Mouse (Mus musculus) MEL (cell line): ENCODE measurements around the gene Als2cr12.

Source experiments
- CTCF ChIP-seq, 3 experiments: IDR thresholded peaks in 2 of 3; conservative IDR thresholded peaks in 1 of 3; 2 replicates each; pipeline ENCODE4 v1.5.1; 2011 to 2012; ENCODE audit warnings: low read length in 3 of 3, low read depth in 2 of 3, mild to moderate bottlenecking in 2 of 3, improper control_type of control experiment in 1 of 3, inconsistent platforms in 1 of 3, mixed read lengths in 1 of 3, moderate library complexity in 1 of 3; ENCODE audit not compliant: control insufficient read depth in 1 of 3, insufficient read depth in 1 of 3, poor library complexity in 1 of 3, severe bottlenecking in 1 of 3
- ETS1 ChIP-seq: IDR thresholded peaks from 2 replicates; pipeline ENCODE4 v1.6.1; 2012; ENCODE audit warnings: low read depth, mild to moderate bottlenecking, inconsistent platforms, low read length, improper control_type of control experiment, moderate library complexity
- KAT2A ChIP-seq: conservative IDR thresholded peaks from 2 replicates; pipeline ENCODE4 v1.6.1; 2012; ENCODE audit warnings: low read depth, low read length, improper control_type of control experiment, inconsistent platforms
- POLR2A ChIP-seq, 2 experiments: IDR thresholded peaks; 2 replicates each; pipeline ENCODE4 v1.6.1; 2011 to 2012; ENCODE audit warnings: low read length in 2 of 2, mild to moderate bottlenecking in 2 of 2, control low read depth in 1 of 2, improper control_type of control experiment in 1 of 2, low read depth in 1 of 2, moderate library complexity in 1 of 2; ENCODE audit not compliant: control insufficient read depth in 1 of 2, insufficient read depth in 1 of 2, poor library complexity in 1 of 2
- SIN3A ChIP-seq: IDR thresholded peaks from 2 replicates; pipeline ENCODE4 v1.6.1; 2012; ENCODE audit warnings: low read length, improper control_type of control experiment, inconsistent platforms
- SMC3 ChIP-seq: IDR thresholded peaks from 2 replicates; pipeline ENCODE4 v1.6.1; 2011; ENCODE audit warnings: low read depth, low read length, improper control_type of control experiment
- USF2 ChIP-seq, 2 experiments: IDR thresholded peaks; 2 replicates each; pipeline ENCODE4 v1.6.1; 2011 to 2012; ENCODE audit warnings: improper control_type of control experiment in 2 of 2, low read length in 2 of 2, borderline replicate concordance in 1 of 2, inconsistent platforms in 1 of 2, low read depth in 1 of 2, mild to moderate bottlenecking in 1 of 2; ENCODE audit not compliant: insufficient read depth in 1 of 2
- ZKSCAN1 ChIP-seq: IDR thresholded peaks from 2 replicates; pipeline ENCODE4 v1.6.1; 2012; ENCODE audit warnings: low read depth, mild to moderate bottlenecking, inconsistent platforms, low read length, improper control_type of control experiment, moderate library complexity
- ZMIZ1 ChIP-seq: IDR thresholded peaks from 2 replicates; pipeline ENCODE4 v1.6.1; 2012; ENCODE audit warnings: low read depth, mild to moderate bottlenecking, inconsistent platforms, low read length, improper control_type of control experiment, moderate library complexity

DNA sequence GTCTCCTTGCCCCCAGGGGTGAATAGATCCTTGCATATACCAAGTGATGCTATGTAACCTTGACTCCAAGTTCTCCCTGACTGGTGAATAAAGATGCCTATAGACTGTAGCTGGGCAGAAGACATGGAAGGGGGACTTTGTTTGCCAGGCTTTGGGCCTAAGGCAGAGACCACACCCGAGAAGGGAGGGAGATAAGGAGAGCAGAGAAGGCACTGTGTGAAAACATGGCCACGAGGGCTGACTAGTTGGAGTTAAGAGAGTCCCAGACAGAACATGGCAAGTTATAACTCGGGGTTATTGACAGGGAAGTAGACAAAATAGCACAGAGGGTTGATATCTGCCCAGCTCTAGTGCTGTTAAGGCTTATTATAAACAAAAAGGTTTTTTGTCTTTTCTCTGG, 4.2 kb upstream of the Als2cr12 start:
- TF ChIP-seq KAT2A = no peak
- TF ChIP-seq CTCF (IDR thresholded peaks at IDR 0.05 in 2 of 3, conservative IDR thresholded peaks at IDR 0.05 in 1 of 3; ENCODE audit: control insufficient read depth in 1 of 3, insufficient read depth in 1 of 3, low read depth in 2 of 3, low read length in 3 of 3, poor library complexity in 1 of 3, severe bottlenecking in 1 of 3) = no peak
- no peak for TF ChIP-seq USF2 (IDR thresholded peaks at IDR 0.05; ENCODE audit: borderline replicate concordance in 1 of 2, insufficient read depth in 1 of 2, low read depth in 1 of 2, low read length in 2 of 2)
- no peak for TF ChIP-seq SMC3
- TF ChIP-seq POLR2A (IDR thresholded peaks at IDR 0.05; ENCODE audit: control insufficient read depth in 1 of 2, insufficient read depth in 1 of 2, low read depth in 1 of 2, low read length in 2 of 2, poor library complexity in 1 of 2) = no peak
- TF ChIP-seq SIN3A = no peak
- no peak for TF ChIP-seq ETS1
- no peak for TF ChIP-seq ZMIZ1
- no peak for TF ChIP-seq ZKSCAN1
